Mouse (Mus musculus): ENCODE data around the gene Slc25a39. TPM values are rescaled to one million over a fixed set of nuclear protein-coding genes. Genes with fewer than 3 reads are reported as not detected.
"Not testable (repeated sequence)": the region's sequence is repeated elsewhere in the genome, so short reads cannot be mapped to it uniquely, and the experiment has no call there.

The Slc25a39 gene
- total RNA-seq, 1 experiment from 2014 or later: 35.4 TPM

- ATAC-seq (replicated peaks; ENCODE audit: low read depth, poor library complexity, severe bottlenecking): no peak
These were observed 8.6 kb downstream of the Slc25a39 start for GRCm38 (mm10) chr11:102399107-102399506.

GRCm38 (mm10) chr11:102398007-102398825 lies 9.5 kb downstream of the Slc25a39 start:
- ATAC-seq (replicated peaks; ENCODE audit: low read depth, poor library complexity, severe bottlenecking): no peak

DNA sequence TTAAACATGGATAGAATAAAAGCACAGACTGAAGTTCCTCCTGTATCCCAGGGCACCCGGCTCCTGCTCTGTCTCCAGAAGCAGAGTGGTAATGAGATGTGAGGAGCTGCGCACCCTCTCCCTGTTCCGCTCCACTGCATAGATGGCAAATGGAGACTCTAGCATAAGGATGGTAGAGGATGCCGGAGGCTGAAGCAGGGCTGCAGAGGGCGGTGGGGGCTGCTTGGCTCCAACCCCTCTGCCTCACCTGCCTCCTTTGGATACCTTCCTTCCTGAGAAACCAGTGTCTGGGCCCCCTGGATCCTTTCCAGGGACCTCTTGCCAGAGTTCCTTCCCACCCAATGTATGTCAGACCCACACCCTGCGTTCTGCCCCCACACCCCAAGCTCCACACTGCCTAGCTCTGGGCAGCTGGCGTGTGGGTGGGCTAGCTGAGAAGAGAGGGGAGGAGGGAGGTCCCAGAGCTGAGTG lies 11.0 kb downstream of the Slc25a39 start:
- ATAC-seq (replicated peaks; ENCODE audit: low read depth, poor library complexity, severe bottlenecking): no peak

DNA sequence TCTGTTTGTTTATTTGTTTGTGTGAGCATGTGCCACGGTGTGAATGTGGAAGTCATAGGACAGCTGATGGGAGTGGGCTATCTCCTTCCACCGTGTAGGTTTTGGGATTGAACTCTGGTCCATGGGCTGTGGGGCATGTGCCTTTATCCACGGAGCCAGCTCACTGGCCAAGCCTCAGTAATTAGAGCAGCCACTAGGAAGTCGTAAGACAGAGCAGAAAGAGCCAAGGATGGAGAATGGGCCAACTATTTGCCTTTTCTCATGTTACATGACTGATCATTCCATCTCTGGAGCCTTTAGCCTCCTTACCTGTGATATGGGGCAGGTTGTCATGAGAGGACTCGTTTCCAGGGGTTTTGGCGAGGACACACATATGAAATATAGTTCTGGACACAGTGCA lies 11.5 kb downstream of the Slc25a39 start:
- ATAC-seq (replicated peaks; ENCODE audit: low read depth, poor library complexity, severe bottlenecking): no peak

DNA sequence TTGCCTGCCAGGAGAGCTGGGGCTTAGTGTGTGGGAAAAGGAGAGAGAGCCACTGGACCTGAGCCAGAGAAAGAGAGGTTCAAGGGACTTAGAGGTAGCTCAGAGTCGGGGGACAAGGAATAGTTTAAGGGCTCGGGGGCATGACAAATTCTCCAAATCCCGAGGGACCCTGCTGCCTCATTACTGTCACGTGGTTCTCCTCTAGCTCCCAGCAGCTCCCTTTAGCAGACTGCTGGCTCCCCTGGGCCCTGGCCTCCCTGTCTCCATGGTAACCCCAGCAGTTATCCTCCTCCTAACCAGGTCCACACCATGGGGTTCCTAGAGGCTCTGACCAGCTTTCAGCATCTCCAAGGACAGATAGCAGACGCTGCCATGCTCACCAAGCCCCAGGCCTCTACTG lies 12.5 kb downstream of the Slc25a39 start:
- ATAC-seq (replicated peaks; ENCODE audit: low read depth, poor library complexity, severe bottlenecking): no peak

GRCm38 (mm10) chr11:102394421-102395124 lies 13.2 kb downstream of the Slc25a39 start:
- ATAC-seq (replicated peaks; ENCODE audit: low read depth, poor library complexity, severe bottlenecking): no peak

DNA sequence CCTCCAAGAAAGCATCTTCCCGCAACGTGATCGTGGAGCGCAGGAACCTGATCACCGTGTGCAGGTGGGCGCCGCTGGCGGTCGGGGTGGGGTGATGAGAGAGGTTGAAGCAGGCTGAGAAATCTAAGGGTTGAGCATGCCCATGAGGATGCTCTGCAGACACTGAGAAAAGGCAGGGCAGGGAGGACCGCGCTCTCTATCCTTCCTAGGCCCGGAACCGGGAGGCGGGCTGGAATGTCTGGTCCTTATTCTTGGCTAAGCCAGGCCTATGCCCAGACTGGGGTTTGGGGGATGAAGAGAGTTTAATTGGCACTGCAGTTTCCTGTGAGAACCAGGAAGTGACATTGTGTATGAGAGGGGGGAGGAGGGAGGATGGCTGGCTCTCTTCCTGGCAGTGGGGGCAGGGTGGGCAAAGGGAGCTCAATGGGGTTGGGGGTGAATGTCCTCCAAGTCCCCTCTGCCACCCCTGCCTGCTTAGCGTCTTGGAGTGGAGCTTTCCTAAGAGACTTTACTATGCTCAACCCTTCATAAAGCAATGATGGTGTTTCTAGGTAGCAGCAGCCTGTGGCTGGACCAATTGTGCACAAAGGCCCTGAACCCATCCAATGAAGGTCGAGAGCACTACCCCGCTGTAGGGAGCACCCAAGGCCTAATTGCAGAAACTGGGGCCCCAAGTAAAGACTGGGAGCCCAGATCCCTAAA lies 13.9 kb downstream of the Slc25a39 start:
- ATAC-seq (replicated peaks; ENCODE audit: low read depth, poor library complexity, severe bottlenecking): no peak

DNA sequence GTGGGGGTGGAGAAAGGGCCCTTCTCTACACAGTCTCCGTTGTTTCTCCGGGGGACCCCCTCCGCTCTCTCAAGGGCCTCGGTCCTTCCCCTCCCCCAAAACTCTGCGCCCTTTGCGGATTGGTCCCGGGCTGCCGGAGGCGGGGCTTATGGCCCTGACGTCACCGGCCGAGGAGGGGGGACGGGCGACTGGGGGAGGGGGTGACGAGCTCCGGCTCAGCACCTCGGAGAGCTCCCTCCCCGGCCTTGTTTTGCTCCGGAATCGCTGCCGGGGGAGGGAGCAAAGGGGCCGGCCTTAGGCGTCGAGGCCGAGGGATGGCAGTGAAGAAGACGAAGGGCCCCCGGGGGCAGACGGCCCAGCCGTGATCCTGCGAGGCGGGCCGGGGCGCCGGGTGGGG lies 14.5 kb downstream of the Slc25a39 start, which contains the start of gene Rundc3a:
Gene Rundc3a, plus strand, starts transcription at position 166 of the 397 bp plus-strand sequence.
- peak; percentile 85 for ATAC-seq (replicated peaks; ENCODE audit: low read depth, poor library complexity, severe bottlenecking)

DNA sequence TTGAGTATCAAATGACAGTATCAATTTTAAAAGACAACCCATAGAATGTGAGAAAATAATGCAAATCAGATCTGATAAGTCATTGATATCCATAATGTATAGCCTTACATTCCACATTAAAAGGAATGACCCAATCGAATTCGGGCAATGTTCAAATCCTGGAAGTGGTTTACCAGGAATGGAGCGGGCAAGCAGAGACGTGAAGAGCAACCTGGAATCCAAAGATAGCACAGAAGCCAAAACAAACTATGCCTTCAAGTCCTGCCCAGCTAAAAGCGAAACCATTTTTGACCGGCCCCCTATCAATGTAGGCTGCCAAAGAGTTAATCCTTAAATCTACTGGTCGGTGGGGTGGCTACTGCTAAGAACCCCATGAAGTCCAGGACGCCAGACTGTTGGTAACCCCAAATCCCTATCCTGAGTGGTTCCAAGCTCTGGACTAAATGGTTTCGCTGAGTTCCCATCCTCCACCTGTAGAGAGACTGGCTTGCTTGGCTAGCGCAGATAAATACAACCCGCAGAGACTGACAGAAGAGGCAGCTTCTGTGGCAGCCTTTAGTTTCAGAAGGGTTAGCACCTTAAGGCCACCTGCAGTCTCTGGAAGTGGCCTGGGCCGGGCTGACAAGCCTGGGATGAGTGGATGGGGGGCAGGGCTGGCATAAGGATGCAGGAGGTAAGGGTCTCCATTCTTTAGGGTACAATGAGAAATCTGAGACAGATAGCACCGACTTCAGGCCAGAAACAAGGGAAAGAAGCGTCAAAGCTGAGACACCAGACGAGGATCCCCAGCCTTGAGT lies 15.1 kb downstream of the Slc25a39 start:
- ATAC-seq (replicated peaks; ENCODE audit: low read depth, poor library complexity, severe bottlenecking): no peak

- not testable (repeated sequence) for ATAC-seq (replicated peaks; ENCODE audit: low read depth, poor library complexity, severe bottlenecking)
These were observed 18.3 kb downstream of the Slc25a39 start for GRCm38 (mm10) chr11:102389436-102389835.

DNA sequence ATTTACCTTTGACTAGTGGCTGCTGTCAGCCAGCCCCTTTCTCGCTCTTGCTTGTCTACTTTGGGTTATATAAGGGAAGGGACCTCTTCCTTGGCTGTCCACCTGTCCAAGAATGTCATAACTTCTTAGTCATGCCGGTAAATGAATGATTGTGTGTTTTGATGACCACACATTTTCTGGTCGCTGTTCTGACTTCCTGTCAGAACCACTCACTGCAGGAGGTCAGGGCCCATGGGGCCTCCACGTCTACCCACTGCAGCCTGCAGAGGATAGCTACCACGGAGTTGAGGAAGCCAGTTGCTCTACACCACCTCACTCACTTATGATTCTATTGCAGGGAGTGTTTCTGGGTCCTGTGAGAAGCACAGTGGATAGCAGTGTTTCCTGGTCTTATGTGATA lies 21.6 kb downstream of the Slc25a39 start:
- no peak for ATAC-seq (replicated peaks; ENCODE audit: low read depth, poor library complexity, severe bottlenecking)

DNA sequence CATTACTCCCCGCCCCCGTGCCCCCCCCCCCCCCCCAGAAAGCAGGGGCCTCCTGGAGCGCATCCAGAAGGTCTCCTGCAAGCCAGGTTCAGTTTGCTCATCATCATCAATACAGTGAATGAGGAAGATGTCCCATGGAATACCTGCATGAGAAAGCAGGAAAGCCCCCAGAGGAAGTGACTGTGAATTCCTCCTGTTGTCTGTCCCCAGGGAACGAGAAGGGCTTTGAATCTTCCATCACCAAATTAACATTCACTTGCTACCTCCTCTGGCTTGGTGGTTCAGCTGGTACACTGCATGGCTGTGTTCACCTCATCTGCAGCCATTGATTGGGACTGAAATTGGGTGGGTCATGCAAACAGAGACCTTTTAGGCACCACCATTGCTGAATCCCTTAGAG lies 22.7 kb downstream of the Slc25a39 start:
- ATAC-seq (replicated peaks; ENCODE audit: low read depth, poor library complexity, severe bottlenecking): no peak

- ATAC-seq (replicated peaks; ENCODE audit: low read depth, poor library complexity, severe bottlenecking): no peak
These were observed 23.3 kb downstream of the Slc25a39 start for GRCm38 (mm10) chr11:102384418-102384817.

DNA sequence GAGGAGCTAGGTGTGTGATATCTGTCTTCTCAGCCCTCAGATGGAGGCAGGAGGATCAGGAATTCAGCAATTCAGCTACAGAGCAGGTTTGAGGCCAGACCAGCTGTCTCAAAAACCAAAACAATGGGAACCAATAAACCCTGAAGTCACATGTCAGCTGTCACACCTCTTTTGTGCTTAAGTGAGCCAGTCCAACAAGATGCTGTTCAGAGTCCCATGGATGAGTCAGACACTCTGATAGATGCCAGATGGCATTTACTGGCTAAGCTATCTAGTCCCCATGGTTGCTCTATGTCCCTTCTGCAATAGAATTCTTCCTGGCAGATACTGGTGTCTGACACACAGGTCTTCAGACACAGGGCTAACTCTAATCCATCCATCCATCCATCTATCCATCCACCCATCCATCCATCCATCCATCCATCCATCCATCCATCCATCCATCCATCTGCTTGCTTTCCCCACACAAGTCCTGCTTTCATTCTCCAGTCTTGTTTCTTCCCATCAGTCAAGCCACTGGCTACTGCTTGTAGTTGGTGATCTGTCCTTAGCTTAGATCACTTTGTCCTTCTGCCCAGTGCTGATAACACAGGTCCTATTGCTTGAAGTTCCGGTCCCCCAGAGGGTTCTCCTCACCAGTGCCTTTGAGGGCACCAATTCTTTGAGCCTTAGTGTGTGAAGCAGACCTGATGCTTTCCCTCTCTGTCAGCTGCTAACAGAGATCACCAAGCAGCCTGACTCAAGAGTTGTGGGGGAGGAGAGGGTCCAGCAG lies 24.2 kb downstream of the Slc25a39 start:
- no peak for ATAC-seq (replicated peaks; ENCODE audit: low read depth, poor library complexity, severe bottlenecking)

- no peak for ATAC-seq (replicated peaks; ENCODE audit: low read depth, poor library complexity, severe bottlenecking)
These were observed 25.0 kb downstream of the Slc25a39 start for GRCm38 (mm10) chr11:102382794-102383193.

- no peak for ATAC-seq (replicated peaks; ENCODE audit: low read depth, poor library complexity, severe bottlenecking)
These were observed 26.2 kb downstream of the Slc25a39 start for GRCm38 (mm10) chr11:102381341-102382100.

GRCm38 (mm10) chr11:102380091-102380490 lies 27.7 kb downstream of the Slc25a39 start:
- no peak for ATAC-seq (replicated peaks; ENCODE audit: low read depth, poor library complexity, severe bottlenecking)

- ATAC-seq (replicated peaks; ENCODE audit: low read depth, poor library complexity, severe bottlenecking): no peak
These were observed 30.6 kb downstream of the Slc25a39 start for GRCm38 (mm10) chr11:102377186-102377585.

Data from common myeloid progenitor, adult 5-6 weeks (primary cell).